Mouse (Mus musculus) CH12.LX (cell line): Measurements from ENCODE around the gene Sesn1.

ENCODE experiments used
- CTCF ChIP-seq, 2 experiments: IDR thresholded peaks in 1 of 2; conservative IDR thresholded peaks in 1 of 2; 2 replicates each; pipeline ENCODE4 v1.5.1; 2011 to 2012; ENCODE audit warnings: low read depth in 2 of 2, low read length in 2 of 2, improper control_type of control experiment in 1 of 2, inconsistent platforms in 1 of 2, mild to moderate bottlenecking in 1 of 2, moderate library complexity in 1 of 2
- HCFC1 ChIP-seq: IDR thresholded peaks from 2 replicates; pipeline ENCODE4 v1.6.1; 2012; ENCODE audit warnings: low read depth, mild to moderate bottlenecking, inconsistent platforms, low read length, improper control_type of control experiment
- MAFK ChIP-seq: IDR thresholded peaks from 2 replicates; pipeline ENCODE4 v1.6.1; 2011; ENCODE audit warnings: low read length, improper control_type of control experiment; ENCODE audit not compliant: insufficient replicate concordance
- POLR2A ChIP-seq: IDR thresholded peaks from 2 replicates; pipeline ENCODE4 v1.6.1; 2011; ENCODE audit warnings: low read depth, mild to moderate bottlenecking, improper control_type of control experiment, low read length

- TF ChIP-seq CTCF (conservative IDR thresholded peaks at IDR 0.05 in 1 of 2, IDR thresholded peaks at IDR 0.05 in 1 of 2; ENCODE audit: low read depth in 2 of 2, low read length in 2 of 2) (no peak), POLR2A (no peak), MAFK (no peak), HCFC1 (no peak)
Observed at GRCm38 (mm10) chr10:41867956-41868355, 58.2 kb downstream of the Sesn1 start.
